Mouse (Mus musculus): ENCODE measurements around the gene Btg2. TPM values are rescaled to one million over a fixed set of nuclear protein-coding genes. Genes with fewer than 3 reads are reported as not detected.

Gene Btg2
- polyA plus RNA-seq, 1 experiment from 2014 or later: 130 TPM

DNA sequence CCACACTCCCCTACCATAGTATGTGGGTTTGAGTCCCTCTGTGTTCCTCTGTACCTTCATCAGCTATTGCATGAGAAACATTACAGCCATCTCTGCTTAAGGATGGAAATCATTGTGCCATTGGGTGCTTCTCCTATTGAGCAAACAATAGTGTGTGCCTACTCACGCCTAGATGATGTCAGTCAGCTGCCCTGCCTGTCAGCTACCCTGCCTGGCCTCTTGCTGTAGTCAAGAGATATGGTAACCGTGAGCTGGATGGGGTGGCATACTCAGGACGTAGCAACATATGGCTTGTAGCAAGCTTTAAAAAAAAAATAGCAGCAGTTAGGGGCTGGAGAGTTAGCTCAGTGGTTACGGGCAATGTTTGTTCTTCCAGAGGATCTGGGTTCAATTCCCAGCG lies 31.5 kb upstream of the Btg2 start:
- Histone ChIP-seq H3K9me3 (ENCODE audit: control insufficient read depth, low read length) (no peaks in the 10 kb centered on the region), H3K36me3 (ENCODE audit: control insufficient read depth, insufficient read depth, low read length) (no peaks in the 10 kb centered on the region), H3K4me2 (ENCODE audit: low read depth, low read length) (no peak overlapping the region), H3K4me1 (replicated peaks; ENCODE audit: control insufficient read depth, insufficient read depth, low read length) (peaks cover 10% of the 10 kb centered on the region), H3K27ac (ENCODE audit: low read length) (no peak overlapping the region), H3K27me3 (ENCODE audit: control insufficient read depth, insufficient read depth, low read depth, low read length) (no peaks in the 10 kb centered on the region), H3K9ac (ENCODE audit: low read length) (no peak overlapping the region), H3K4me3 (ENCODE audit: low read length) (no peak overlapping the region)
- WGBS: 75% methylated on average over 5 of the region's 5 CpGs
- ATAC-seq (ENCODE audit: low read depth): no peak

GRCm38 (mm10) chr1:134110015-134110414 lies 31.1 kb upstream of the Btg2 start:
- no peak for ATAC-seq (ENCODE audit: low read depth)
- Histone ChIP-seq H3K4me1 (replicated peaks; ENCODE audit: control insufficient read depth, insufficient read depth, low read length) (peaks cover 13% of the 10 kb centered on the region), H3K36me3 (ENCODE audit: control insufficient read depth, insufficient read depth, low read length) (no peaks in the 10 kb centered on the region), H3K4me2 (ENCODE audit: low read depth, low read length) (no peak overlapping the region), H3K9me3 (ENCODE audit: control insufficient read depth, low read length) (no peaks in the 10 kb centered on the region), H3K4me3 (ENCODE audit: low read length) (no peak overlapping the region), H3K27me3 (ENCODE audit: control insufficient read depth, insufficient read depth, low read depth, low read length) (no peaks in the 10 kb centered on the region), H3K9ac (ENCODE audit: low read length) (no peak overlapping the region), H3K27ac (ENCODE audit: low read length) (no peak overlapping the region)
- WGBS: 73% methylated on average over 3 of the region's 3 CpGs

DNA sequence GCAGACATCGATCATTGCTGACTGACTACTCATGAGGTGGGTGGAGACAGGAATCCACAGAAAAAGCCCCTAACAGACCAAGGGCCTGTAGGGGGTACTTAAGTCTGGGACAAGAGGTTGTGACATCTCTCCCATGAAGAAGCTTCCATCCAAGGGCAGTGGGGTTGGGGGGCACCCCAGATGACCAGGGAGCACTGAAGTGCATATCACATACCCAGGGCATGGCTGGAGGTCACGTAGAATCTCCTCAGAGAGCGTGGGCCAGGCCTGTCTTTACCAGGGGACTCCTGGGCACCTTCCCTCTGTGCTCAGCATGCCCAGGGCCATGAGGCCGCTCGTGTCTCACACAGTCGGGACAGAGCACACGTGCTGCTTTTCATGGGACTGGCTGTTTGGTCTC lies 28.9 kb upstream of the Btg2 start:
- Histone ChIP-seq H3K36me3 (ENCODE audit: control insufficient read depth, insufficient read depth, low read length) (no peaks in the 10 kb centered on the region), H3K4me1 (replicated peaks; ENCODE audit: control insufficient read depth, insufficient read depth, low read length) (peaks cover 18% of the 10 kb centered on the region), H3K4me3 (ENCODE audit: low read length) (no peak overlapping the region), H3K27me3 (ENCODE audit: control insufficient read depth, insufficient read depth, low read depth, low read length) (no peaks in the 10 kb centered on the region), H3K9ac (ENCODE audit: low read length) (0 out of 2 replicates have a peak overlapping the region, but pooled peaks have one; percentile 7), H3K4me2 (ENCODE audit: low read depth, low read length) (no peak overlapping the region), H3K27ac (ENCODE audit: low read length) (no peak overlapping the region), H3K9me3 (ENCODE audit: control insufficient read depth, low read length) (no peaks in the 10 kb centered on the region)
- no peak for ATAC-seq (ENCODE audit: low read depth)
- 85% methylated on average over 7 of the region's 7 CpGs for WGBS

DNA sequence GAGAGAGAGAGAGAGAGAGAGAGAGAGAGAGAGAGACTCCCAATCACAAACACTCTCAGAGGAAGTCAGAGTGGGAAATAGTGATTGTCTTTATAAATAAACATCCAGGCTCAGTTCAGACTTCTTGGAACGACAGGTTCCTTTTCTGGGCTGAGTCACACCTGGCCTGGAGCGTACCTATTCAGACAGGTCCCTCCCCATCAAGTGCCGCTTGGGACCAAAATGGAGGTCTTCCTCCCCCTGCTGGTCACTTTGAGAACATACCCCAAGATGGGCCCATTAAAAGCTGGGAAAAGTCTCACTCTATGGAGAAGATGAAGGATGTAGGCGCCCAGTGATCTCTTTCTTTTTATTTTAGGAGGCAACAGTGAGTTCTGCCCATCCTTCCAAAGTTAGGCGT lies 27.8 kb upstream of the Btg2 start:
- H3K36me3 ChIP-seq (ENCODE audit: control insufficient read depth, insufficient read depth, low read length): no peaks in the 10 kb centered on the region
- H3K9me3 ChIP-seq (ENCODE audit: control insufficient read depth, low read length): no peaks in the 10 kb centered on the region
- H3K4me3 ChIP-seq (ENCODE audit: low read length): no peak overlapping the region
- WGBS: 2% methylated on average over 5 of the region's 5 CpGs
- H3K4me2 ChIP-seq (ENCODE audit: low read depth, low read length): no peak overlapping the region
- H3K27me3 ChIP-seq (ENCODE audit: control insufficient read depth, insufficient read depth, low read depth, low read length): no peaks in the 10 kb centered on the region
- H3K4me1 ChIP-seq (replicated peaks; ENCODE audit: control insufficient read depth, insufficient read depth, low read length): peaks cover 18% of the 10 kb centered on the region
- peak; percentile 59 for ATAC-seq (ENCODE audit: low read depth)
- H3K27ac ChIP-seq (ENCODE audit: low read length): no peak overlapping the region
- H3K9ac ChIP-seq (ENCODE audit: low read length): no peak overlapping the region

GRCm38 (mm10) chr1:134105764-134106430 lies 27.0 kb upstream of the Btg2 start:
- Histone ChIP-seq H3K9me3 (ENCODE audit: control insufficient read depth, low read length) (no peaks in the 10 kb centered on the region), H3K27ac (ENCODE audit: low read length) (peak overlapping the region; percentile 41), H3K36me3 (ENCODE audit: control insufficient read depth, insufficient read depth, low read length) (no peaks in the 10 kb centered on the region), H3K4me3 (ENCODE audit: low read length) (no peak overlapping the region), H3K4me1 (replicated peaks; ENCODE audit: control insufficient read depth, insufficient read depth, low read length) (peaks cover 18% of the 10 kb centered on the region), H3K9ac (ENCODE audit: low read length) (peak overlapping the region; percentile 1; the same call in 1 of the 2 replicates), H3K4me2 (ENCODE audit: low read depth, low read length) (no peak overlapping the region), H3K27me3 (ENCODE audit: control insufficient read depth, insufficient read depth, low read depth, low read length) (no peaks in the 10 kb centered on the region)
- peak; percentile 19; the same call in 1 of the 2 replicates for ATAC-seq (ENCODE audit: low read depth)
- 44% methylated on average over 3 of the region's 3 CpGs for WGBS

DNA sequence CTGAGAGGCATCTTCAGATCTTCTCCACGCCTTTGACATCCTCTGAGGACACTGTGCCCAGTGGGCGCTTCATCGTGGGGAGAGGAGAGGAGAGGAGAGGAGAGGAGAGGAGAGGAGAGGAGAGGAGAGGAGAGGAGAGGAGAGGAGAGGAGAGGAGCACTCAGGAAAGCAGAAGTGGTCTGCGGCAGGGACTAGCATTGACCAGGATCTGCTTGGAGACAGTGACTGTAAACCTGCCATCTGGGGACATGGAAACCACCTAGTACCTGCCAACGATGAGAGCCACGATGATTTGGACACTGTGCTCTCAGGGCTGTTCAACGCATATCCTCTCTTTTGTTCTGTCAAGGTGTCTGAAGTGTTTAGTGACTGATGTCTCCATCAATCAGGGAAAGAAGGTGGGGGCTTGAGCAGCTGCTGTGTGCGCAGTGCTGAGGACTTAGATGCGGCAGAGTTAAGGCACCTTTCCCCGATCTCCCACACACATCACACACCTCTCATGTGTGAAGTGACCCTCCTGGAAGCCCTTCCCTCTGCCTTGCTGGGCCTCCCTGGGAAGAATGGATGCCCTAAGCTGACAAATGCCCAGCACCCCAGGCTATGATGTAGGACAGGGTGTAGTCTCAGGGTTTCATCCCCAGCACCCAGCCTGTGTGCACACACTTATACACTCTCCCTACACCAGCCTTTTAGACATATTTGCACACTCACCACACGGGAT lies 26.3 kb upstream of the Btg2 start:
- H3K36me3 ChIP-seq (ENCODE audit: control insufficient read depth, insufficient read depth, low read length): no peaks in the 10 kb centered on the region
- ATAC-seq (ENCODE audit: low read depth): peak; percentile 18; the same call in 1 of the 2 replicates
- peaks cover 18% of the 10 kb centered on the region for H3K4me1 ChIP-seq (replicated peaks; ENCODE audit: control insufficient read depth, insufficient read depth, low read length)
- WGBS: 54% methylated on average over 11 of the region's 11 CpGs
- no peak overlapping the region for H3K9ac ChIP-seq (ENCODE audit: low read length)
- no peak overlapping the region for H3K4me2 ChIP-seq (ENCODE audit: low read depth, low read length)
- H3K4me3 ChIP-seq (ENCODE audit: low read length): no peak overlapping the region
- peak overlapping the region; percentile 41 for H3K27ac ChIP-seq (ENCODE audit: low read length)
- no peaks in the 10 kb centered on the region for H3K9me3 ChIP-seq (ENCODE audit: control insufficient read depth, low read length)
- no peaks in the 10 kb centered on the region for H3K27me3 ChIP-seq (ENCODE audit: control insufficient read depth, insufficient read depth, low read depth, low read length)

- H3K36me3 ChIP-seq (ENCODE audit: control insufficient read depth, insufficient read depth, low read length): no peaks in the 10 kb centered on the region
- no peak for ATAC-seq (ENCODE audit: low read depth)
- no peak overlapping the region for H3K4me2 ChIP-seq (ENCODE audit: low read depth, low read length)
- H3K9me3 ChIP-seq (ENCODE audit: control insufficient read depth, low read length): no peaks in the 10 kb centered on the region
- H3K4me3 ChIP-seq (ENCODE audit: low read length): no peak overlapping the region
- WGBS: 65% methylated on average over 5 of the region's 5 CpGs
- peaks cover 25% of the 10 kb centered on the region for H3K4me1 ChIP-seq (replicated peaks; ENCODE audit: control insufficient read depth, insufficient read depth, low read length)
- peak overlapping the region; percentile 42; the same call in 1 of the 2 replicates for H3K9ac ChIP-seq (ENCODE audit: low read length)
- no peaks in the 10 kb centered on the region for H3K27me3 ChIP-seq (ENCODE audit: control insufficient read depth, insufficient read depth, low read depth, low read length)
- peak overlapping the region; percentile 53 for H3K27ac ChIP-seq (ENCODE audit: low read length)
These were observed 24.9 kb upstream of the Btg2 start for GRCm38 (mm10) chr1:134103861-134104260.

- H3K4me1 ChIP-seq (replicated peaks; ENCODE audit: control insufficient read depth, insufficient read depth, low read length): peaks cover 47% of the 10 kb centered on the region
- WGBS: 65% methylated on average over 3 of the region's 3 CpGs
These were observed 22.7 kb upstream of the Btg2 start for GRCm38 (mm10) chr1:134101593-134101992.

GRCm38 (mm10) chr1:134100928-134101327 lies 22.0 kb upstream of the Btg2 start:
- Histone ChIP-seq H3K4me3 (ENCODE audit: low read length) (no peak overlapping the region), H3K27ac (ENCODE audit: low read length) (no peak overlapping the region), H3K27me3 (ENCODE audit: control insufficient read depth, insufficient read depth, low read depth, low read length) (no peaks in the 10 kb centered on the region), H3K9ac (ENCODE audit: low read length) (no peak overlapping the region), H3K4me1 (replicated peaks; ENCODE audit: control insufficient read depth, insufficient read depth, low read length) (peaks cover 46% of the 10 kb centered on the region), H3K4me2 (ENCODE audit: low read depth, low read length) (no peak overlapping the region), H3K36me3 (ENCODE audit: control insufficient read depth, insufficient read depth, low read length) (no peaks in the 10 kb centered on the region), H3K9me3 (ENCODE audit: control insufficient read depth, low read length) (no peaks in the 10 kb centered on the region)
- ATAC-seq (ENCODE audit: low read depth): no peak
- 82% methylated on average over 4 of the region's 4 CpGs for WGBS

More at GRCm38 (mm10) chr1:134101593-134101992, 22.7 kb upstream of the Btg2 start:
- no peaks in the 10 kb centered on the region for H3K9me3 ChIP-seq (ENCODE audit: control insufficient read depth, low read length)
- H3K27ac ChIP-seq (ENCODE audit: low read length): no peak overlapping the region
- no peaks in the 10 kb centered on the region for H3K27me3 ChIP-seq (ENCODE audit: control insufficient read depth, insufficient read depth, low read depth, low read length)
- H3K9ac ChIP-seq (ENCODE audit: low read length): no peak overlapping the region
- H3K4me3 ChIP-seq (ENCODE audit: low read length): no peak overlapping the region
- no peaks in the 10 kb centered on the region for H3K36me3 ChIP-seq (ENCODE audit: control insufficient read depth, insufficient read depth, low read length)
- ATAC-seq (ENCODE audit: low read depth): no peak
- no peak overlapping the region for H3K4me2 ChIP-seq (ENCODE audit: low read depth, low read length)

Data from lung, embryonic 16.5 days (tissue).